Mouse (Mus musculus) CH12.LX (cell line): ENCODE measurements around the gene Tada2b. TPM values are rescaled to one million over a fixed set of nuclear protein-coding genes. Genes with fewer than 3 reads are reported as not detected.

ENCODE experiments used
- DNase-seq: peaks from one replicate; pipeline ENCODE4 v3.0.0-alpha.2; 2013; ENCODE audit errors: extremely low read depth
- H3K27ac ChIP-seq: 2 replicates; pipeline ENCODE4 v1.5.1; 2012; ENCODE audit warnings: low read depth, mild to moderate bottlenecking, control low read depth, moderate library complexity; ENCODE audit not compliant: insufficient read depth
- H3K27me3 ChIP-seq: replicated peaks from 2 replicates; pipeline ENCODE3; 2012; ENCODE audit warnings: inconsistent platforms
- H3K36me3 ChIP-seq, 2 experiments: replicated peaks in 1 of 2; 2 replicates each; pipeline versions ENCODE3 to v1.6.1; 2012; ENCODE audit warnings: inconsistent platforms in 1 of 2, low read length in 1 of 2, mild to moderate bottlenecking in 1 of 2, mixed read lengths in 1 of 2, moderate library complexity in 1 of 2; ENCODE audit not compliant: control insufficient read depth in 1 of 2, insufficient read depth in 1 of 2
- H3K4me1 ChIP-seq, 2 experiments: 2 replicates each; pipeline ENCODE4 v1.6.1; 2012; ENCODE audit warnings: inconsistent platforms in 1 of 2, moderate library complexity in 1 of 2; ENCODE audit not compliant: insufficient read depth in 2 of 2, control insufficient read depth in 1 of 2
- H3K4me2 ChIP-seq: 2 replicates; pipeline ENCODE4 v1.6.1; 2012; ENCODE audit warnings: low read depth, mild to moderate bottlenecking, control low read depth; ENCODE audit not compliant: poor library complexity, insufficient read depth, severe bottlenecking
- H3K4me3 ChIP-seq, 3 experiments: fragments of 150-350 bp in 1 of 3; sonication (generic) in 1 of 3; replicated peaks in 1 of 3; 2 replicates each; pipeline versions ENCODE3 to v1.5.1; 2011 to 2012; ENCODE audit warnings: low read depth in 2 of 3, low read length in 2 of 3, mild to moderate bottlenecking in 2 of 3, moderate library complexity in 2 of 3, control low read depth in 1 of 3, improper control_type of control experiment in 1 of 3, inconsistent platforms in 1 of 3, mixed read lengths in 1 of 3; ENCODE audit not compliant: poor library complexity in 1 of 3
- H3K79me2 ChIP-seq: replicated peaks from 2 replicates; pipeline ENCODE4 v1.6.1; 2012; ENCODE audit warnings: mild to moderate bottlenecking, moderate library complexity; ENCODE audit not compliant: control insufficient read depth, poor library complexity, insufficient read depth, severe bottlenecking; ENCODE audit errors: extremely low read depth
- H3K9ac ChIP-seq: 2 replicates; pipeline ENCODE4 v1.6.1; 2012; ENCODE audit warnings: low read depth, mild to moderate bottlenecking, control low read depth, moderate library complexity; ENCODE audit not compliant: insufficient read depth
- H3K9me3 ChIP-seq: replicated peaks from 2 replicates; pipeline ENCODE3; 2012; ENCODE audit warnings: low read length, inconsistent platforms, mixed read lengths
- BHLHE40 ChIP-seq: IDR thresholded peaks from 2 replicates; pipeline ENCODE4 v1.6.1; 2011; ENCODE audit warnings: mild to moderate bottlenecking, low read depth, low read length, improper control_type of control experiment
- CHD1 ChIP-seq: IDR thresholded peaks from 2 replicates; pipeline ENCODE4 v1.6.1; 2012; ENCODE audit warnings: low read depth, low read length, improper control_type of control experiment, inconsistent platforms
- CHD2 ChIP-seq: IDR thresholded peaks from 2 replicates; pipeline ENCODE4 v1.6.1; 2011; ENCODE audit warnings: low read length, improper control_type of control experiment
- CTCF ChIP-seq, 2 experiments: IDR thresholded peaks in 1 of 2; conservative IDR thresholded peaks in 1 of 2; 2 replicates each; pipeline ENCODE4 v1.5.1; 2011 to 2012; ENCODE audit warnings: low read depth in 2 of 2, low read length in 2 of 2, improper control_type of control experiment in 1 of 2, inconsistent platforms in 1 of 2, mild to moderate bottlenecking in 1 of 2, moderate library complexity in 1 of 2
- EP300 ChIP-seq: IDR thresholded peaks from 2 replicates; pipeline ENCODE4 v1.6.1; 2011; ENCODE audit warnings: low read length, improper control_type of control experiment
- ETS1 ChIP-seq: conservative IDR thresholded peaks from 2 replicates; pipeline ENCODE4 v1.6.1; 2012; ENCODE audit warnings: low read depth, mild to moderate bottlenecking, inconsistent platforms, low read length, improper control_type of control experiment, moderate library complexity
- HCFC1 ChIP-seq: IDR thresholded peaks from 2 replicates; pipeline ENCODE4 v1.6.1; 2012; ENCODE audit warnings: low read depth, mild to moderate bottlenecking, inconsistent platforms, low read length, improper control_type of control experiment
- JUND ChIP-seq: conservative IDR thresholded peaks from 2 replicates; pipeline ENCODE4 v1.6.1; 2011; ENCODE audit warnings: low read depth, low read length, improper control_type of control experiment
- MAX ChIP-seq: IDR thresholded peaks from 2 replicates; pipeline ENCODE4 v1.6.1; 2011; ENCODE audit warnings: low read length, improper control_type of control experiment
- MAZ ChIP-seq: IDR thresholded peaks from 2 replicates; pipeline ENCODE4 v1.6.1; 2012; ENCODE audit warnings: low read depth, mild to moderate bottlenecking, inconsistent platforms, low read length, improper control_type of control experiment, moderate library complexity
- MEF2A ChIP-seq: IDR thresholded peaks from 2 replicates; pipeline ENCODE4 v1.6.1; 2014; ENCODE audit warnings: low read depth, mild to moderate bottlenecking, inconsistent platforms, low read length, improper control_type of control experiment, borderline replicate concordance
- MYC ChIP-seq: IDR thresholded peaks from 2 replicates; pipeline ENCODE4 v1.6.1; 2011; ENCODE audit warnings: low read depth, mild to moderate bottlenecking, improper control_type of control experiment, low read length
- NELFE ChIP-seq: IDR thresholded peaks from 2 replicates; pipeline ENCODE4 v1.6.1; 2011; ENCODE audit warnings: low read depth, low read length, improper control_type of control experiment
- NRF1 ChIP-seq: IDR thresholded peaks from 2 replicates; pipeline ENCODE4 v1.6.1; 2014; ENCODE audit warnings: low read depth, mild to moderate bottlenecking, inconsistent platforms, low read length, improper control_type of control experiment, moderate library complexity
- RAD21 ChIP-seq: IDR thresholded peaks from 2 replicates; pipeline ENCODE4 v1.6.1; 2011; ENCODE audit warnings: low read depth, mild to moderate bottlenecking, low read length, improper control_type of control experiment, moderate library complexity
- SIN3A ChIP-seq: IDR thresholded peaks from 2 replicates; pipeline ENCODE4 v1.6.1; 2012; ENCODE audit warnings: low read length, improper control_type of control experiment, inconsistent platforms
- SMC3 ChIP-seq: IDR thresholded peaks from 2 replicates; pipeline ENCODE4 v1.6.1; 2011; ENCODE audit warnings: low read depth, low read length, improper control_type of control experiment
- TBP ChIP-seq: conservative IDR thresholded peaks from 2 replicates; pipeline ENCODE4 v1.6.1; 2011; ENCODE audit warnings: low read depth, low read length, improper control_type of control experiment
- TCF12 ChIP-seq: IDR thresholded peaks from 2 replicates; pipeline ENCODE4 v1.6.1; 2014; ENCODE audit warnings: low read depth, mild to moderate bottlenecking, inconsistent platforms, low read length, improper control_type of control experiment
- UBTF ChIP-seq: IDR thresholded peaks from 2 replicates; pipeline ENCODE4 v1.6.1; 2012; ENCODE audit warnings: low read depth, mild to moderate bottlenecking, inconsistent platforms, low read length, improper control_type of control experiment, moderate library complexity
- USF1 ChIP-seq: IDR thresholded peaks from 2 replicates; pipeline ENCODE4 v1.6.1; 2014; ENCODE audit warnings: low read depth, mild to moderate bottlenecking, inconsistent platforms, low read length, improper control_type of control experiment
- ZKSCAN1 ChIP-seq: IDR thresholded peaks from 2 replicates; pipeline ENCODE4 v1.6.1; 2012; ENCODE audit warnings: low read depth, inconsistent platforms, low read length, improper control_type of control experiment, borderline replicate concordance
- ZMIZ1 ChIP-seq: IDR thresholded peaks from 2 replicates; pipeline ENCODE4 v1.6.1; 2012; ENCODE audit warnings: low read depth, mild to moderate bottlenecking, inconsistent platforms, low read length, improper control_type of control experiment
- dilution Hi-C: fragments of 300-500 bp; cut with MboI; formaldehyde crosslinking; loops from 2 replicates; pipeline ENCODE4 v1.14.3; 2020; ENCODE audit warnings: low sequenced_read_pairs; ENCODE audit not compliant: extremely low pct_unique_long_range_greater_than_20kb, extremely low pct_ligation_motif_present
- in situ Hi-C: fragments of 300-500 bp; cut with MboI; formaldehyde crosslinking; loops from 3 replicates; pipeline ENCODE4 v1.14.3; 2019; ENCODE audit warnings: low sequenced_read_pairs, low pct_ligation_motif_present, low pct_unique_long_range_greater_than_20kb, mixed read lengths
- polyA plus RNA-seq: library from polyadenylated mRNA; unstranded; fragments of >175 nt; gene quantifications from 2 replicates; pipeline ENCODE4 v1.2.1, GENCODE M21; 2012; ENCODE audit warnings: low read depth; ENCODE audit not compliant: insufficient read length
- total RNA-seq, 2 experiments: library from RNA; depleted of rRNA; stranded (reverse); fragments of 300-350 nt in 1 of 2; fragments of >200 nt in 1 of 2; gene quantifications; 2 replicates each; pipeline ENCODE4 v1.2.3; 2012 to 2014

Gene Tada2b
- total and polyA plus RNA-seq, 3 experiments, result 3.0 to 12.5 (median 4.8) TPM

DNA sequence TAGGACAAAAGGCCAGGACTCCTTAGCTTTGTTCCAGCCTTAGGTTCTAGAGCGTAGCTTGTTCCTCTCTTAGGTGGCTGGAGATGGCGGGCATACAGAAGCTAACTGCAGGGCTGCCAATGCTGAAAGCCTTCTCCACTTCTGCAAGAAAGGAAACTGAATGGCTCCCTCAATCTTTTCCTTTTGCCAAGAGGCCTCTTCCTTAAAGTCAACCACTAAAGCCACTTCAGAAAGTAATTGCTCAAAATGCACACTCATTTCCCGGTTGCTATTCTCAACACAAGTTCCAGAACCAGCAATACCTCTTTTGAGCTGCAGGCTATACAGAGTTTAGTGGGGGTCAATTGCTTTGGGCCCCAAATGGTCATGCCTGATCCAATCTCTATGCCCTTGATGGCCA is 6.6 kb downstream of the Tada2b start:
- peaks cover 22 to 79% of the 10 kb centered on the region in 2 experiments for H3K36me3 ChIP-seq
- TF ChIP-seq SIN3A (no peak), NRF1 (no peak), HCFC1 (no peak), TBP (no peak), NELFE (no peak), MYC (no peak), USF1 (no peak), BHLHE40 (no peak), JUND (no peak), EP300 (no peak), CHD2 (no peak), SMC3 (no peak), CHD1 (no peak), ZMIZ1 (no peak), ETS1 (no peak), TCF12 (no peak), MEF2A (no peak), ZKSCAN1 (no peak), MAZ (no peak), UBTF (no peak)
- DNase-seq, result no peak
- H3K4me2 ChIP-seq, result no peak overlapping the region
- dilution Hi-C loops (no loop called here), in situ Hi-C loops (loop anchor here (5.0 kb wide), 1 partner anchor 35 kb away; no protein-coding TSS in a partner anchor)
- H3K79me2 ChIP-seq, result peaks cover 2% of the 10 kb centered on the region
- peaks cover 8 to 37% of the 10 kb centered on the region in 2 experiments for H3K4me1 ChIP-seq
- no peak overlapping the region for H3K4me3 ChIP-seq
- no peak overlapping the region for H3K27ac ChIP-seq
- H3K9me3 ChIP-seq, result no peaks in the 10 kb centered on the region
- no peak overlapping the region for H3K9ac ChIP-seq
- H3K27me3 ChIP-seq, result no peaks in the 10 kb centered on the region

DNA sequence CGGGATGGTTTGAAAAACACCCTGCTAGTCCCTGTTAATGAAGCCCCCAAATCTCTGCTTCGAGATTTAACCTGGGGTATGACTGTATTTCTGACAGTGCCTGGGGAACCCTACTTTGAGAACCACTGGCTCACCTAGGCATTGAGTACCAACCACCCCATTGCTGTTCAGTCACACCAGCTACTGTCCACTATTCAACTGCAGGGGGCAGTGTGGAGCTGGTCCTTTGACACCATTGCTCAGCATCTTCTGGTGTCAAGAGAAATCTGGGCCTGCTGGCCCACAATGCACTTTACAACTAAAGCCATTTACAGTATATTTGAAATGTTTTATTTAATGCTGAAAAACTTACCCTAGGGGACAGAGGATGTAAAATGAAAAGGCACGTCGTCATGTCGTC is 9.8 kb downstream of the Tada2b start:
- H3K4me1 ChIP-seq, result peaks cover 0 to 5% of the 10 kb centered on the region in 2 experiments; a peak in 2 of 4 replicates
- no peaks in the 10 kb centered on the region for H3K9me3 ChIP-seq
- in situ Hi-C loops, result no loop called here
- no peaks in the 10 kb centered on the region for H3K27me3 ChIP-seq
- H3K36me3 ChIP-seq, result peaks cover 54 to 84% of the 10 kb centered on the region in 2 experiments
- H3K4me3 ChIP-seq, result no peak overlapping the region
- H3K4me2 ChIP-seq, result no peak overlapping the region
- peak; percentile 85 for DNase-seq
- H3K9ac ChIP-seq, result no peak overlapping the region
- dilution Hi-C loops, result no loop called here
- no peak overlapping the region for H3K27ac ChIP-seq
- peak; percentile 69 for TF ChIP-seq SMC3
- TF ChIP-seq CTCF (conservative IDR thresholded peaks at IDR 0.05 in 1 of 2, IDR thresholded peaks at IDR 0.05 in 1 of 2; ENCODE audit: low read depth in 2 of 2, low read length in 2 of 2), result peak; percentile 70 to 82
- no peak for TF ChIP-seq MAX
- TF ChIP-seq RAD21, result peak; percentile 60
- TF ChIP-seq NELFE, result no peak
- H3K79me2 ChIP-seq, result peaks cover 3% of the 10 kb centered on the region; the same call in 1 of the 2 replicates
